Mouse (Mus musculus) CD4-positive, CD25-positive, alpha-beta regulatory T cell, adult 2 months (primary cell): ENCODE data around the gene Abcb1a.
"Not testable (repeated sequence)": the region's sequence is repeated elsewhere in the genome, so short reads cannot be mapped to it uniquely, and the experiment has no call there.

Experiments used
- DNase-seq: peaks from one replicate; pipeline ENCODE4 v3.0.0-alpha.2; 2012; ENCODE audit warnings: low read depth, low spot score

The Abcb1a gene

GRCm38 (mm10) chr5:8727760-8728159 lies 67.9 kb downstream of the Abcb1a start:
- DNase-seq = peak; percentile 7

DNA sequence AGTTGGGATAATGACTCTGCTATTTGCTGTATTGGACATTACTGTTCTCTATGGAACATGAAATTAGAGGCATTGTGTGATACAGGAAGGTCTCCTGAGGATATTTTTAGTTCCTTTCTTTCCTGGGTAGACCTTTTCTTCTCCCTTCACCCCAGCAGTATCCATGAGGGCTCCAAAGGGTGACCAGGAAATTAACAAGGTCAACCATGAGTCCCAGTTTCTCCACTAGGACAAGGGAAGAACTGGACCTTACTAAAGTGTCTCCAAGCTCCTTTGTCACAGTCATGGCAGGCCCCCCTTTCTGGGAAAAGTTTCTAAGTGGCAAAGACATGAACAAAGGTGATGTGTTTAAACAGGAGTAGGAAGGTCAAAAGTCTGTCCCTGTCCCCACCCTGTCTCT lies 72.8 kb downstream of the Abcb1a start:
- no peak for DNase-seq

DNA sequence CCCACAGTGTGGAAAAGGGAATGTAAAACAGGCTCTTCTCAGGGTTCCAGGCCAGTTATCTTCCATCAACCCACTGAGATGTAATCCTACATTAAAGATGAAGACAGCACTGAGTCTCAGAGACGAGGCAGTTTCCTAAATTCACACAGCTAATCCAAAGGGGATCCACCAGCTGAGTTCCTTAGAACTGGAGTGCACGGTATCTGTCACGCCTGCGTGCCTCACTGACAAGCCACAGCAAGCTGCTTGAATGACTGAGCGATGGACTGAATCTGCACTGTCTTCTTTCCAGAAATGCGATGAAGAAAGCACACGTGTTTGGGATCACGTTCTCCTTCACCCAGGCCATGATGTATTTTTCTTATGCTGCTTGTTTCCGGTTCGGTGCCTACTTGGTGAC lies 73.4 kb downstream of the Abcb1a start:
- not testable (repeated sequence) for DNase-seq

GRCm38 (mm10) chr5:8736389-8736788 lies 76.5 kb downstream of the Abcb1a start:
- no peak for DNase-seq

DNA sequence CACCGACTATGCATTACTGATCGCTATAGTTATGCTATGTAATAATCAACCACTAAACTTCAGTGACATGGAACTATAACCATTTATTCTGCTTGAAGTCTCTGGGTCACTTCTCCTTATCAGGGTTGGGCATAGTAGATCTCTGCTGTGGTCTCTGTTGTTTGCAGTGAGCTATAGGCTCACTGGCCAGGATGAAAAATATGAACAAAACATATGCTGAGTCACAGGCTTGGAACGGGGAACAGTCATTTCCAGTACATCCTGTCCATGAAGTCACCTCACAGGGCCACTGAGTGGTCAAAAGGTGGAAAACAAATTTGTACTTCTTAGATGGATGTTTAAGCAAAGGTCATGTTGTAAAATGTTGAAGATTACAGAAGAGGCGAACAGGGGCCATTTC lies 77.2 kb downstream of the Abcb1a start:
- no peak for DNase-seq

DNA sequence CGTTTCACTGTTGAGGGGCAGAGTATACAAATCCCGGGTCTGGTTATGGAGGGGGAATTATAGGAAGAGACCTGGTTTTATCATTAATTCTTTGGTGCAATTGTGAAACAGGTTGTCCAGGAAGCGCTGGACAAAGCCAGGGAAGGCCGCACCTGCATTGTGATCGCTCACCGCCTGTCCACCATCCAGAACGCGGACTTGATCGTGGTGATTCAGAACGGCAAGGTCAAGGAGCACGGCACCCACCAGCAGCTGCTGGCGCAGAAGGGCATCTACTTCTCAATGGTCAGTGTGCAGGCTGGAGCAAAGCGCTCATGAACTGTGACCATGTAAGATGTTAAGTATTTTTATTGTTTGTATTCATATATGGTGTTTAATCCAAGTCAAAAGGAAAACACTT lies 87.4 kb downstream of the Abcb1a start:
- DNase-seq = not testable (repeated sequence)

DNA sequence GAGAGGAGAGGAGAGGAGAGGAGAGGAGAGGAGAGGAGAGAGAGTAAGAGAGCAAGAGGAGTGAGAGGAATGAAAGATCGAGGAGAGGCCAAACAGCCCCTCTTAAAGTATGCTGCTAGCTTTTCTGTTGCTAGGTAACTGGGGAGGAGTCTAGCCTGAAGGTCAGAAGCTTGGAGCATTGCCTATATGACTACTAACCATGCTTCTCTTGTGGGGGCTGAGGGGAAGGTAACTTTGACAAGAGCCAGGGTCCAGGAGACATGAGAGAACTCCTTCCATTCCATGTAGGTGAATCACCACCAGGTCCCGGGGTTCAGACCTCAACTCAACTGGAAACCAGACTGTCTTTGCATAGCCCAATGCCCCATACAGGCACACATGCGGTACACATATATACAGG lies 113.0 kb downstream of the Abcb1a start:
- no peak for DNase-seq

- no peak for DNase-seq
These were observed 118.4 kb downstream of the Abcb1a start for GRCm38 (mm10) chr5:8778311-8778710.

GRCm38 (mm10) chr5:8778751-8779150 lies 118.9 kb downstream of the Abcb1a start:
- DNase-seq = no peak

DNA sequence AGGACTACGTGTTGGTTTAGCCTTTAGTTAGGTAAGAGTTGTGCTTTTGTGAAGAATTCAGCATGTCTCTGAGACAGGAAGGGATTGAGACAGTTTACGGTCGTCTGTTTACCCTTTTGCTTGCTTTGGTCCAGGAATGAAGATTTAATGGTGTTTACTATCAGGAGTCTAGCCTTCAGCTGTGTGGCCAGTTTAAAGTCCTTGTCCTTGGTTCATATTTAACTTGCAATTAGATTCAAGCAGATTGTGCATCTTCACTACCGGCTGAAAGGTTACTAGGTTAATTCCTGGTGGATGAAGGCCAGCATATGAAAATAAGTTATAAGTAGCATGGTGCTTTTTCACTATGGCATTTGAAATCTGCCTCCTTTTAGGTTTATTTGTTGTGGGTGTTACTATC lies 132.4 kb downstream of the Abcb1a start:
- DNase-seq = no peak
